Mouse (Mus musculus): ENCODE measurements around the gene Cep57. TPM values are rescaled to one million over a fixed set of nuclear protein-coding genes. Genes with fewer than 3 reads are reported as not detected.

Gene Cep57
- total and polyA plus RNA-seq, 3 experiments: 98.7 to 142 (median 119) TPM

GRCm38 (mm10) chr9:13807657-13808056, 19.2 kb downstream of the Cep57 start:
- Histone ChIP-seq H3K9me3 (replicated peaks; ENCODE audit: insufficient read depth, low read length) (no peaks in the 10 kb centered on the region), H3K4me1 (ENCODE audit: control insufficient read depth in 1 of 2, insufficient read depth in 2 of 2, low read length in 2 of 2) (no peaks in the 10 kb centered on the region), H3K36me3 (ENCODE audit: control insufficient read depth in 1 of 2, insufficient read depth in 2 of 2, low read length in 2 of 2) (peaks cover 5 to 70% of the 10 kb centered on the region in 2 experiments), H3K79me2 (ENCODE audit: control insufficient read depth, insufficient read depth, low read length, poor library complexity) (no peaks in the 10 kb centered on the region), H3K27me3 (ENCODE audit: control insufficient read depth in 1 of 2, insufficient read depth in 2 of 2, low read length in 2 of 2) (no peaks in the 10 kb centered on the region), H3K9ac (ENCODE audit: control insufficient read depth, low read depth, low read length, poor library complexity, severe bottlenecking) (no peak overlapping the region), H3K27ac (ENCODE audit: control insufficient read depth, low read depth, low read length) (no peak overlapping the region), H3K4me3 (ENCODE audit: control insufficient read depth in 1 of 2, insufficient read depth in 1 of 2, low read depth in 2 of 2, low read length in 2 of 2) (no peak overlapping the region)
- no peak for TF ChIP-seq JUND (IDR thresholded peaks at IDR 0.05; ENCODE audit: low read depth, low read length)
- no peak for TF ChIP-seq MAZ (IDR thresholded peaks at IDR 0.05; ENCODE audit: low read depth, low read length)
- TF ChIP-seq ZMIZ1 (IDR thresholded peaks at IDR 0.05; ENCODE audit: low read depth, low read length): peak; percentile 62
- TF ChIP-seq TAL1 (IDR thresholded peaks at IDR 0.05; ENCODE audit: low read length): no peak
- no peak for DNase-seq (ENCODE audit: low read depth, low spot score)

GRCm38 (mm10) chr9:13806854-13807253, 20.1 kb downstream of the Cep57 start:
- DNase-seq (ENCODE audit: low read depth, low spot score): peak; percentile 21
- no peak overlapping the region for H3K4me3 ChIP-seq (ENCODE audit: control insufficient read depth in 1 of 2, insufficient read depth in 1 of 2, low read depth in 2 of 2, low read length in 2 of 2)
- no peak overlapping the region for H3K9ac ChIP-seq (ENCODE audit: control insufficient read depth, low read depth, low read length, poor library complexity, severe bottlenecking)
- H3K9me3 ChIP-seq (replicated peaks; ENCODE audit: insufficient read depth, low read length): no peaks in the 10 kb centered on the region
- peaks cover 5 to 69% of the 10 kb centered on the region in 2 experiments for H3K36me3 ChIP-seq (ENCODE audit: control insufficient read depth in 1 of 2, insufficient read depth in 2 of 2, low read length in 2 of 2)
- H3K27me3 ChIP-seq (ENCODE audit: control insufficient read depth in 1 of 2, insufficient read depth in 2 of 2, low read length in 2 of 2): no peaks in the 10 kb centered on the region
- no peaks in the 10 kb centered on the region for H3K4me1 ChIP-seq (ENCODE audit: control insufficient read depth in 1 of 2, insufficient read depth in 2 of 2, low read length in 2 of 2)
- no peak overlapping the region for H3K27ac ChIP-seq (ENCODE audit: control insufficient read depth, low read depth, low read length)
- no peaks in the 10 kb centered on the region for H3K79me2 ChIP-seq (ENCODE audit: control insufficient read depth, insufficient read depth, low read length, poor library complexity)
- no peak for TF ChIP-seq ZMIZ1 (IDR thresholded peaks at IDR 0.05; ENCODE audit: low read depth, low read length)
- no peak for TF ChIP-seq TCF12 (IDR thresholded peaks at IDR 0.05; ENCODE audit: low read depth, low read length)
- TF ChIP-seq MYB (IDR thresholded peaks at IDR 0.05; ENCODE audit: low read depth, low read length): no peak
- no peak for TF ChIP-seq MYC (IDR thresholded peaks at IDR 0.05; ENCODE audit: low read depth, low read length)
- no peak for TF ChIP-seq MAFK (IDR thresholded peaks at IDR 0.05; ENCODE audit: borderline replicate concordance, low read depth, low read length)
- TF ChIP-seq KAT2A (conservative IDR thresholded peaks at IDR 0.05; ENCODE audit: low read depth, low read length): no peak

- Histone ChIP-seq H3K4me1 (ENCODE audit: control insufficient read depth in 1 of 2, insufficient read depth in 2 of 2, low read length in 2 of 2) (no peaks in the 10 kb centered on the region), H3K27ac (ENCODE audit: control insufficient read depth, low read depth, low read length) (no peak overlapping the region), H3K4me3 (ENCODE audit: control insufficient read depth in 1 of 2, insufficient read depth in 1 of 2, low read depth in 2 of 2, low read length in 2 of 2) (no peak overlapping the region), H3K9me3 (replicated peaks; ENCODE audit: insufficient read depth, low read length) (no peaks in the 10 kb centered on the region), H3K79me2 (ENCODE audit: control insufficient read depth, insufficient read depth, low read length, poor library complexity) (no peaks in the 10 kb centered on the region), H3K27me3 (ENCODE audit: control insufficient read depth in 1 of 2, insufficient read depth in 2 of 2, low read length in 2 of 2) (no peaks in the 10 kb centered on the region), H3K36me3 (ENCODE audit: control insufficient read depth in 1 of 2, insufficient read depth in 2 of 2, low read length in 2 of 2) (peaks cover 0 to 64% of the 10 kb centered on the region in 2 experiments; a peak in 2 of 4 replicates), H3K9ac (ENCODE audit: control insufficient read depth, low read depth, low read length, poor library complexity, severe bottlenecking) (no peak overlapping the region)
- TF ChIP-seq SMC3 (IDR thresholded peaks at IDR 0.05; ENCODE audit: low read depth, low read length): no peak
- no peak for TF ChIP-seq USF1 (IDR thresholded peaks at IDR 0.05; ENCODE audit: low read depth, low read length)
- no peak for TF ChIP-seq CHD2 (IDR thresholded peaks at IDR 0.05; ENCODE audit: low read length)
- TF ChIP-seq USF2 (IDR thresholded peaks at IDR 0.05; ENCODE audit: borderline replicate concordance in 1 of 2, insufficient read depth in 1 of 2, low read depth in 1 of 2, low read length in 2 of 2): no peak
- TF ChIP-seq TAL1 (IDR thresholded peaks at IDR 0.05; ENCODE audit: low read length): no peak
- TF ChIP-seq MYC (IDR thresholded peaks at IDR 0.05; ENCODE audit: low read depth, low read length): no peak
- TF ChIP-seq GABPA (IDR thresholded peaks at IDR 0.05; ENCODE audit: low read depth, low read length): no peak
- no peak for TF ChIP-seq ZNF384 (IDR thresholded peaks at IDR 0.05; ENCODE audit: low read depth, low read length)
- TF ChIP-seq ZMIZ1 (IDR thresholded peaks at IDR 0.05; ENCODE audit: low read depth, low read length): peak; percentile 70; the same call in 1 of the 2 replicates
- no peak for TF ChIP-seq ZKSCAN1 (IDR thresholded peaks at IDR 0.05; ENCODE audit: low read depth, low read length)
- TF ChIP-seq KAT2A (conservative IDR thresholded peaks at IDR 0.05; ENCODE audit: low read depth, low read length): no peak
- peak; percentile 32 for TF ChIP-seq POLR2AphosphoS2 (IDR thresholded peaks at IDR 0.05; ENCODE audit: low read length)
- no peak for TF ChIP-seq E2F4 (IDR thresholded peaks at IDR 0.05; ENCODE audit: borderline replicate concordance, low read depth, low read length)
- TF ChIP-seq CTCF (IDR thresholded peaks at IDR 0.05 in 2 of 3, conservative IDR thresholded peaks at IDR 0.05 in 1 of 3; ENCODE audit: control insufficient read depth in 1 of 3, insufficient read depth in 1 of 3, low read depth in 2 of 3, low read length in 3 of 3, poor library complexity in 1 of 3, severe bottlenecking in 1 of 3): no peak
- TF ChIP-seq UBTF (IDR thresholded peaks at IDR 0.05; ENCODE audit: borderline replicate concordance, insufficient read depth, low read depth, low read length): no peak
- no peak for TF ChIP-seq POLR2A (IDR thresholded peaks at IDR 0.05; ENCODE audit: control insufficient read depth in 1 of 2, insufficient read depth in 1 of 2, low read depth in 1 of 2, low read length in 2 of 2, poor library complexity in 1 of 2)
- TF ChIP-seq ETS1 (IDR thresholded peaks at IDR 0.05; ENCODE audit: low read depth, low read length): no peak
- TF ChIP-seq CHD1 (IDR thresholded peaks at IDR 0.05; ENCODE audit: low read depth, low read length): no peak
- no peak for DNase-seq (ENCODE audit: low read depth, low spot score)
Observed at GRCm38 (mm10) chr9:13804480-13804879, 22.4 kb downstream of the Cep57 start.
